Mouse (Mus musculus): ENCODE measurements at regions not wholly inside any gene's neighbourhood (a gene's known extent, or its start where the extent isn't known, plus 50 kb on each side); places are given as distances from the start of the nearest gene placed in this dataset.

DNA sequence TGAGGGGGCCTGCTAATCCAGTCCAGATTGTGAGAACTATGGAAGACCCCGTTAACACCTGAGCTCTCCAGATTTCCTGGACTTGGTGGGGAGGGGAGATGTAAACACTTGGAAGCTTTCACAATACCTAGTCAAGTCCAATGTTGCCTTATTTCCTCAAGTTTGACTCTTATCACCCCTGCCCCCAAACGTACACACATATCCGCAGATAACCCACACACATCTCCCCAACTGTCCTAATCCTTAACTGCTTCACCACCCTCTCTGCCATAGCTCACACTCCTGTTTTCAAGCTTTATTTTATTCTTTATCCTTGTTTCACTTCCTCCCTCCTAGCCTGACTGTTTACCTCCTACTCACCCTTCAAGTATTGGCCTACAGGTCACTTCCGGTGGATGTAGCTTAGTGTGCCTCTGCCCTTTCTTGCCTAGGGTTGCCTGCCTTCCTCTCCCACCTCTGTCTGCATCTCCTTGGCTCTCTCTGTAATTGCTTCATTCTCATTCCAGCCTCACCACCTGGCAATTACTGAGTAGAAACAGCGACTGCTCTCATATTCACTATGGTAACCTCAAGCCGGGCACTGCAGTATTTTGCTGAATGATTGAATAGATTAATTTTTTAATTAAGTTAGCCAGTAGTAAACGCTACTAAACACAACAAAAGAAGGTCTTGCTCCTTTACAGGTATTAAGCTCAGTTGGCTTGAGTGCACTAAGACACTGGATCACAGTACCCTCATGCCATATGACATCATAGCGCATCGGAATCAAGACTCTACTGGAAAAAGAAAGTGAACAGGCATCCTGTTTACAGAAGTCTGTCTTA, 125.3 kb upstream of the Cpeb2 start:
- DNase-seq (ENCODE audit: low spot score) = peak; percentile 11
- H3K4me2 ChIP-seq (ENCODE audit: low read depth, low read length) = no peak overlapping the region
- WGBS = 77% methylated on average over 9 of the region's 9 CpGs
- H3K4me1 ChIP-seq (ENCODE audit: control insufficient read depth, insufficient read depth, low read length) = no peaks in the 10 kb centered on the region
- H3K9ac ChIP-seq (ENCODE audit: low read depth, low read length) = no peak overlapping the region
- no peaks in the 10 kb centered on the region for H3K36me3 ChIP-seq (ENCODE audit: control insufficient read depth, insufficient read depth, low read length)
- H3K27me3 ChIP-seq (replicated peaks; ENCODE audit: control insufficient read depth, insufficient read depth, low read length) = no peaks in the 10 kb centered on the region
- no peak overlapping the region for H3K27ac ChIP-seq (replicated peaks; ENCODE audit: low read depth, low read length)
- no peaks in the 10 kb centered on the region for H3K9me3 ChIP-seq (ENCODE audit: control insufficient read depth, low read length)
- ATAC-seq (ENCODE audit: low read depth) = peak; percentile 37; the same call in 1 of the 2 replicates
- H3K4me3 ChIP-seq (ENCODE audit: low read depth, low read length) = no peak overlapping the region

DNA sequence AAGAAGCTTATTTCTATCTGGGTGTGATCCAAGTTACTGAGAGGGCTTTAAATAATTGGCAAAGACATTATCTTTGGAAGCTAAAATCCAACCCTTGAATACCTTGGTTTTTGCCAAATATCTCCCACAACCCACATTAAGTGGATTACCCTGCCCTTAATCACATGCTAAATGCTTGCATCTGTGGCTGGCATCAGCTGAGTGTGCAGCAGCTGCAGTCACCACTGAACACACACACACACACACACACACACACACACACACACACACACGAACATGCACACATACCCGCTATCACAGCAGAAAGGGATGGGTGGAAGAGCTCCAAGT, 124.7 kb upstream of the Cpeb2 start:
- no peak overlapping the region for H3K4me2 ChIP-seq (ENCODE audit: low read depth, low read length)
- H3K27ac ChIP-seq (replicated peaks; ENCODE audit: low read depth, low read length) = no peak overlapping the region
- peak; percentile 31 for DNase-seq (ENCODE audit: low spot score)
- no peaks in the 10 kb centered on the region for H3K9me3 ChIP-seq (ENCODE audit: control insufficient read depth, low read length)
- H3K9ac ChIP-seq (ENCODE audit: low read depth, low read length) = no peak overlapping the region
- H3K4me1 ChIP-seq (ENCODE audit: control insufficient read depth, insufficient read depth, low read length) = no peaks in the 10 kb centered on the region
- H3K27me3 ChIP-seq (replicated peaks; ENCODE audit: control insufficient read depth, insufficient read depth, low read length) = no peaks in the 10 kb centered on the region
- WGBS = 62% methylated on average over 2 of the region's 2 CpGs
- no peaks in the 10 kb centered on the region for H3K36me3 ChIP-seq (ENCODE audit: control insufficient read depth, insufficient read depth, low read length)
- peak; percentile 33; the same call in 1 of the 2 replicates for ATAC-seq (ENCODE audit: low read depth)
- H3K4me3 ChIP-seq (ENCODE audit: low read depth, low read length) = no peak overlapping the region

DNA sequence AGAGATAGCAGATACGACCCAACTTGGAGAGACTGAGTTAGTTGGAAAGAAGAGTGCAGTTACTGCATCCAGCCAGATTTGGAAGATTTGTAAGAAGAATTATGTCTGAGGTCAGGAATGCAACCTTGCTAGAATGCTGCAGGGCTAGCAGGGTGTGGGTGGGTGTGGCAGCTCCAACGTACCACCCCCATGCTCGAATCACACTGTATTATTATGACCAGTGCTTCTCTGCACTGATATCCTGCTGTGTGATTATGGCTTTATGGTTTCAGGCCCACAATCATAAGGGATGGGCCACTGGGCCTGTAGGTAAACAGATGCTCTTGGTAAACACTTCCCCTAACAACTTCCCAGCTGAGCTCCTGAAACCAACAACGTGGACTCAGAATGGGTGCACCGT, 122.8 kb upstream of the Cpeb2 start:
- H3K4me2 ChIP-seq (ENCODE audit: low read depth, low read length) = no peak overlapping the region
- H3K4me1 ChIP-seq (ENCODE audit: control insufficient read depth, insufficient read depth, low read length) = no peaks in the 10 kb centered on the region
- 70% methylated on average over 5 of the region's 5 CpGs for WGBS
- H3K9ac ChIP-seq (ENCODE audit: low read depth, low read length) = no peak overlapping the region
- H3K27ac ChIP-seq (replicated peaks; ENCODE audit: low read depth, low read length) = no peak overlapping the region
- DNase-seq (ENCODE audit: low spot score) (peak; percentile 21), ATAC-seq (ENCODE audit: low read depth) (0 out of 2 replicates have a peak, but pooled peaks have one; percentile 22)
- H3K27me3 ChIP-seq (replicated peaks; ENCODE audit: control insufficient read depth, insufficient read depth, low read length) = no peaks in the 10 kb centered on the region
- H3K4me3 ChIP-seq (ENCODE audit: low read depth, low read length) = no peak overlapping the region
- no peaks in the 10 kb centered on the region for H3K9me3 ChIP-seq (ENCODE audit: control insufficient read depth, low read length)
- H3K36me3 ChIP-seq (ENCODE audit: control insufficient read depth, insufficient read depth, low read length) = no peaks in the 10 kb centered on the region

DNA sequence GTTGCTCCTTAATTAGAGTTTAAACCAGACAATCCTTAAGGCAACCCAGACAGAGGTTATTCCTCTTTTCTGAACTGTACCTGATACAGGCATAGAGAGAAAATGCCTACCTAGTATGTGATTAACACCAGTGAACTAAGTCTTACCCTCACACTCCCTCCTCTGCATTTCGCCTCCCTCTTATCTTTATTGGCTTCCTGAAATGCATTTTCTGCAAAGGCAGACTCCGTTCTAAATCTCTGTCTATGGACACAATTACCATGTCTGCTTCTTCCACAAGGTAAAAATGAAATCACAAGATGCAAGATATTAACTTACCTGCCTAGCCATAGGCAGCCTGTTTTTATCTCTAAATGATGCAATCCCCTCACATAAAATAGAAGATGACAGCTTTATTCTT, 121.2 kb upstream of the Cpeb2 start:
- Histone ChIP-seq H3K27me3 (replicated peaks; ENCODE audit: control insufficient read depth, insufficient read depth, low read length) (no peaks in the 10 kb centered on the region), H3K4me2 (ENCODE audit: low read depth, low read length) (no peak overlapping the region), H3K4me3 (ENCODE audit: low read depth, low read length) (no peak overlapping the region), H3K9ac (ENCODE audit: low read depth, low read length) (no peak overlapping the region), H3K9me3 (ENCODE audit: control insufficient read depth, low read length) (no peaks in the 10 kb centered on the region), H3K36me3 (ENCODE audit: control insufficient read depth, insufficient read depth, low read length) (no peaks in the 10 kb centered on the region), H3K4me1 (ENCODE audit: control insufficient read depth, insufficient read depth, low read length) (no peaks in the 10 kb centered on the region), H3K27ac (replicated peaks; ENCODE audit: low read depth, low read length) (no peak overlapping the region)
- no peak for DNase-seq (ENCODE audit: low spot score)
- 80% methylated on average over 2 of the region's 2 CpGs for whole genome bisulfite sequencing
- ATAC-seq (ENCODE audit: low read depth) = no peak

DNA sequence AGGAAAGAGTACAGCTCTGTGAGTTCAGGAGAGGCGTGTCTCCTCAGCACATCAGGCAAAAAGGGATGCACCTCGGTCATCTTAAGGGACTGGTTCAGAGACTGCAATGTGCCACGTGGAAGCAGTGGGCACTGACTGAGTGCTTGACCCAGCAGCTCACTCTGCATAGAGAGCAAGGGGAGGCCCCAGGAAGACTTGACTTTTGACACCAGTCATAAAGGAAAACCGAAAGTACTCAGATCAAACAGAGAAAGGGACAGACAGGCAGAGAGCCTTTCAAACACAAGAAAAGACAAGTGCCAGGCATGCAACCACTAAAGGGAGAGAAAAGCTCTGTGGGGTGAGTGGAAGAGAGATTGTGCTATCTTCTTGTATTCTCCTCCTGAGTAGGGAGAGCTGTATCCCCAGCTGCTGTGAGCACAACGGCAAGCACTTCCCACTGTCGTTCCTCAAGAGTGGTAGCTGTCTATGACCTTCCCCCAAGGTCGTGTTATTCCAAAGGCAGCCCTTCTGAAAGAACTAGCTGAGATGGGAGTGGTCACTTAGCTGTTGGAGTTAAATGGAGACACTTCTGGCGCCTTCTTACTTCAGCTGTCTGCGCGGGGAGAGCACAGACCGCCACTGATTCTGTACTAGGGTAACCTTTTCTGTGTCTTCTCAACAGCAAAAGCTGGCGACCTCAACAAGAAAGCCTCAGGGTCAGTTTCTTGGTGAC, 119.4 kb upstream of the Cpeb2 start:
- Histone ChIP-seq H3K4me2 (ENCODE audit: low read depth, low read length) (no peak overlapping the region), H3K9ac (ENCODE audit: low read depth, low read length) (no peak overlapping the region), H3K36me3 (ENCODE audit: control insufficient read depth, insufficient read depth, low read length) (no peaks in the 10 kb centered on the region), H3K9me3 (ENCODE audit: control insufficient read depth, low read length) (no peaks in the 10 kb centered on the region), H3K27ac (replicated peaks; ENCODE audit: low read depth, low read length) (no peak overlapping the region), H3K27me3 (replicated peaks; ENCODE audit: control insufficient read depth, insufficient read depth, low read length) (no peaks in the 10 kb centered on the region), H3K4me1 (ENCODE audit: control insufficient read depth, insufficient read depth, low read length) (no peaks in the 10 kb centered on the region), H3K4me3 (ENCODE audit: low read depth, low read length) (no peak overlapping the region)
- ATAC-seq (ENCODE audit: low read depth) = no peak
- WGBS = 76% methylated on average over 12 of the region's 12 CpGs
- DNase-seq (ENCODE audit: low spot score) = no peak

DNA sequence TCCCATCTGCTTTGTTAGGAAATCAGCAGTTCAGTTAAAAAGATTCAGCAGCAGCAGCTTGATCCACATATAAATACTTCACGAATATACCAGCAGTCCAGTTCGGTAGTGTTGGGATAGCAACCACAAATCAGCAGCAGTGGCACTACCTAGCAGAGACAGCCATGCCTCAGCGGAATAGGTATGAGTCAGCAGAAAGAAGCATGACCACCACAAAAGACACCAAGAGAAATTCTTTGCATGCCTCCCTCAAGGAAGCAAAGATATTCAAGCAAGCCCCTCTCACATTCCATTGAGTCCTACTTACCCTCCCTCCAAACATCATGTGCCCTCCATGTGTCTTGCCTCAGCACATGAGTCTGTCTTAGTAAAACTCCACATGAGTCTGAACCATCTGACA, 117.5 kb upstream of the Cpeb2 start:
- no peaks in the 10 kb centered on the region for H3K4me1 ChIP-seq (ENCODE audit: control insufficient read depth, insufficient read depth, low read length)
- no peak overlapping the region for H3K4me3 ChIP-seq (ENCODE audit: low read depth, low read length)
- H3K9ac ChIP-seq (ENCODE audit: low read depth, low read length) = no peak overlapping the region
- H3K27ac ChIP-seq (replicated peaks; ENCODE audit: low read depth, low read length) = no peak overlapping the region
- no peaks in the 10 kb centered on the region for H3K9me3 ChIP-seq (ENCODE audit: control insufficient read depth, low read length)
- no peaks in the 10 kb centered on the region for H3K36me3 ChIP-seq (ENCODE audit: control insufficient read depth, insufficient read depth, low read length)
- H3K4me2 ChIP-seq (ENCODE audit: low read depth, low read length) = no peak overlapping the region
- no peak for DNase-seq (ENCODE audit: low spot score)
- no peaks in the 10 kb centered on the region for H3K27me3 ChIP-seq (replicated peaks; ENCODE audit: control insufficient read depth, insufficient read depth, low read length)
- ATAC-seq (ENCODE audit: low read depth) = no peak
- 81% methylated on average over 3 of the region's 3 CpGs for WGBS

DNA sequence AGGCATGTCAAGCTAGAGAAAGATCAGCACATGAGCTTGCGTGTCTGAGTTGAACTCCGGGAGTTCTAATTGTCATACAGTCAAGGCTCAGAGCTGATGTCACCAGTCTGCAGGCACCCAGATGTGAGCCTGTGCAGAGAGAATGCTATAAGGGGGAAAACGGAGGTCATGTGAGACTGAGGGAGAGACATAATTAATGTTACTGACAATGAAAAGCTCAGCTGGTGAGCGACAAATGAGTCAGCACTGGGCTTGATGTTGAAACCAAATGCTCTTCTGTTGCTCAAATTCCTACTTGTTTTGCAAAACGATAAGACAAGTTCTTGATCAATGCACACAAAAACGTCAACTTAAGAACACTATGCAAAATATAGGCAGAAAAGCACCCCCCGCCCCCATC, 116.1 kb upstream of the Cpeb2 start:
- no peak overlapping the region for H3K27ac ChIP-seq (replicated peaks; ENCODE audit: low read depth, low read length)
- H3K36me3 ChIP-seq (ENCODE audit: control insufficient read depth, insufficient read depth, low read length) = no peaks in the 10 kb centered on the region
- no peaks in the 10 kb centered on the region for H3K4me1 ChIP-seq (ENCODE audit: control insufficient read depth, insufficient read depth, low read length)
- no peaks in the 10 kb centered on the region for H3K9me3 ChIP-seq (ENCODE audit: control insufficient read depth, low read length)
- H3K4me2 ChIP-seq (ENCODE audit: low read depth, low read length) = no peak overlapping the region
- no peaks in the 10 kb centered on the region for H3K27me3 ChIP-seq (replicated peaks; ENCODE audit: control insufficient read depth, insufficient read depth, low read length)
- no peak overlapping the region for H3K4me3 ChIP-seq (ENCODE audit: low read depth, low read length)
- DNase-seq (ENCODE audit: low spot score) = peak; percentile 30
- no peak overlapping the region for H3K9ac ChIP-seq (ENCODE audit: low read depth, low read length)
- WGBS = 62% methylated on average over 7 of the region's 7 CpGs
- no peak for ATAC-seq (ENCODE audit: low read depth)

DNA sequence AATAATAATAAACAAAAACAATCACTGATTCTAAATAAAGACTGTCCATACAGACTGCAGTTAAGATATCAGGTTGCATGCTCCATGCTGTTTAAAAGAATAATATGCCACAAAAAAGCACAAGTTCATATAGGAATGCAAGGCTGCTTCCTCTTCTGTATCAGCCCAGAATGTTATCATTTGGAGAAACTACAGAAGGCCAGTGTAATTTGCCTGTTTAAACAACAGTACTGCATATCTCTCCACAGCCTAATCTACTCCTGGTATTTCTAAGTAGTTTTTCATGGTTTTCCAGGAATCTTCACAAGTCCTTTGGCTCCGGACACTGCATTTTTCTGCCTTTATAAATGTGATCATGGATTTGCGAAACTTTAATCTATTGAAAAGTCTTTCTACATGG, 111.9 kb upstream of the Cpeb2 start:
- Histone ChIP-seq H3K4me3 (ENCODE audit: low read depth, low read length) (no peak overlapping the region), H3K27me3 (replicated peaks; ENCODE audit: control insufficient read depth, insufficient read depth, low read length) (no peaks in the 10 kb centered on the region), H3K36me3 (ENCODE audit: control insufficient read depth, insufficient read depth, low read length) (no peaks in the 10 kb centered on the region), H3K9ac (ENCODE audit: low read depth, low read length) (no peak overlapping the region), H3K4me1 (ENCODE audit: control insufficient read depth, insufficient read depth, low read length) (no peaks in the 10 kb centered on the region), H3K4me2 (ENCODE audit: low read depth, low read length) (no peak overlapping the region), H3K27ac (replicated peaks; ENCODE audit: low read depth, low read length) (no peak overlapping the region), H3K9me3 (ENCODE audit: control insufficient read depth, low read length) (no peaks in the 10 kb centered on the region)
- DNase-seq (ENCODE audit: low spot score) (no peak), ATAC-seq (ENCODE audit: low read depth) (no peak)
- 86% methylated on average over 2 of the region's 2 CpGs for WGBS

DNA sequence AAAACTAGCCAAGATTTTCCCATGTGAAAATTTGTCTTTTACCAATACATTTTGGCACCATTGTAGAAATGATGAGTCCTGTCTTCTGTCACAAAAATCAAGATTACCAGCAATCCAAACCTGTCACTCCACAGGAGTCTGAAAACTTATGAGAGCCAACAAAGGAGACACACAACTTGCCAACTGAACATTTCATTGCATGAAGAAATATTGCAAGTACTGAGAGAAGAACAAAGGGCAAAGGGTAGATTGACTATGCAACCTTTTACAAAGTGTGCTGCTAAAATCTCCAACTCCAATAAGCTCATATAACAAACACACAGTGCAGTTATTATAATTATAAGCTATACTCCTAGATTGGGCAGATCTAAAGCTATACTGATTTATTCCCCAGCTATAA, 108.7 kb upstream of the Cpeb2 start:
- no peaks in the 10 kb centered on the region for H3K9me3 ChIP-seq (ENCODE audit: control insufficient read depth, low read length)
- no peaks in the 10 kb centered on the region for H3K36me3 ChIP-seq (ENCODE audit: control insufficient read depth, insufficient read depth, low read length)
- no peaks in the 10 kb centered on the region for H3K4me1 ChIP-seq (ENCODE audit: control insufficient read depth, insufficient read depth, low read length)
- H3K27me3 ChIP-seq (replicated peaks; ENCODE audit: control insufficient read depth, insufficient read depth, low read length) = no peaks in the 10 kb centered on the region
- no peak for DNase-seq (ENCODE audit: low spot score)
- no peak overlapping the region for H3K4me2 ChIP-seq (ENCODE audit: low read depth, low read length)
- H3K9ac ChIP-seq (ENCODE audit: low read depth, low read length) = no peak overlapping the region
- no peak overlapping the region for H3K4me3 ChIP-seq (ENCODE audit: low read depth, low read length)
- no peak for ATAC-seq (ENCODE audit: low read depth)
- no peak overlapping the region for H3K27ac ChIP-seq (replicated peaks; ENCODE audit: low read depth, low read length)

Measured in embryonic facial prominence, embryonic 14.5 days (tissue).